ENCODE assay signal across 12 mouse cellular contexts in genomic region chr11:72068026-72068425, GRCm38 (mm10). TPM values are rescaled to one million over a fixed set of nuclear protein-coding genes. Genes with fewer than 3 reads are reported as not detected.
DNase-seq lines count a peak whose midpoint lies in the region; ATAC-seq and TF ChIP-seq lines count a peak whose summit lies in the region.
"Had no signal": no experiment of that assay in that cellular context is flagged by ENCODE, and none has a peak within 500 bp of the region (broad histone marks: within the 10 kb centered on the region; RNA-seq: fewer than 3 reads in every experiment).

No protein-coding gene starts in this region.

- WGBS in hindbrain, postnatal 0 days = 33% methylated on average over 7 of the region's 7 CpGs
- 78% methylated on average over 7 of the region's 7 CpGs for WGBS in hindbrain, embryonic 10.5 days
- WGBS in midbrain, embryonic 15.5 days = 55% methylated on average over 7 of the region's 7 CpGs

- no peak for TF ChIP-seq CTCF in hindbrain, postnatal 0 days (IDR thresholded peaks at IDR 0.05; ENCODE audit: low read depth)

- 0 out of 2 replicates have a peak, but pooled peaks cover 2% of the 10 kb centered on the region for H3K4me1 ChIP-seq in hindbrain, postnatal 0 days (ENCODE audit: insufficient read depth, low read length)
- peaks cover 33% of the 10 kb centered on the region for H3K4me1 ChIP-seq in hindbrain, embryonic 10.5 days (replicated peaks)
- peaks cover 10% of the 10 kb centered on the region; the same call in 1 of the 2 replicates for H3K4me1 ChIP-seq in midbrain, embryonic 15.5 days

- no peak overlapping the region for H3K9ac ChIP-seq in hindbrain, postnatal 0 days (replicated peaks; ENCODE audit: low read length)
- no peak overlapping the region for H3K9ac ChIP-seq in midbrain, embryonic 15.5 days
- H3K9ac ChIP-seq: liver, postnatal 0 days; neural tube, embryonic 12.5 days had no signal

- no peaks in the 10 kb centered on the region for H3K36me3 ChIP-seq in hindbrain, postnatal 0 days (ENCODE audit: insufficient read depth, low read length)
- H3K36me3 ChIP-seq in hindbrain, embryonic 10.5 days = no peaks in the 10 kb centered on the region
- H3K36me3 ChIP-seq in midbrain, embryonic 15.5 days (replicated peaks) = peaks cover 7% of the 10 kb centered on the region; the same call in 1 of the 2 replicates
- H3K36me3 ChIP-seq: neural tube, embryonic 12.5 days had no signal

- peak; percentile 83 for DNase-seq in hindbrain, postnatal 0 days (ENCODE audit: low spot score)
- no peak for DNase-seq in hindbrain, embryonic 10.5 days (ENCODE audit: low spot score)
- DNase-seq in brain, embryonic 18.5 days (ENCODE audit: low read depth, low spot score) = peak; percentile 61
- peak; percentile 81 for DNase-seq in cerebellum, adult 9-11 months
- DNase-seq in gastrocnemius, postnatal 10 days = no peak
- no peak for DNase-seq in gastrocnemius, postnatal 14 days
- DNase-seq: liver, postnatal 0 days; spleen, adult 18-20 months; thymus, adult 2 months had no signal

- no peak overlapping the region for H3K4me3 ChIP-seq in hindbrain, postnatal 0 days (ENCODE audit: low read length)
- H3K4me3 ChIP-seq in hindbrain, embryonic 10.5 days = no peak overlapping the region
- H3K4me3 ChIP-seq in midbrain, embryonic 15.5 days = no peak overlapping the region
- H3K4me3 ChIP-seq: neural tube, embryonic 12.5 days had no signal

- peak; percentile 69 for ATAC-seq in hindbrain, postnatal 0 days
- 0 out of 2 replicates have a peak, but pooled peaks have one; percentile 24 for ATAC-seq in midbrain, embryonic 15.5 days (replicated peaks)
- ATAC-seq: liver, postnatal 0 days had no signal

- peaks cover 13% of the 10 kb centered on the region for H3K9me3 ChIP-seq in hindbrain, postnatal 0 days (ENCODE audit: low read length)
- H3K9me3 ChIP-seq in hindbrain, embryonic 10.5 days = peaks cover 16% of the 10 kb centered on the region
- 0 out of 2 replicates have a peak, but pooled peaks cover 12% of the 10 kb centered on the region for H3K9me3 ChIP-seq in midbrain, embryonic 15.5 days

- H3K27me3 ChIP-seq in hindbrain, postnatal 0 days (ENCODE audit: insufficient read depth, low read length) = no peaks in the 10 kb centered on the region
- H3K27me3 ChIP-seq in hindbrain, embryonic 10.5 days (ENCODE audit: insufficient read depth, poor library complexity, severe bottlenecking) = no peaks in the 10 kb centered on the region
- no peaks in the 10 kb centered on the region for H3K27me3 ChIP-seq in midbrain, embryonic 15.5 days (replicated peaks)
- H3K27me3 ChIP-seq: neural tube, embryonic 12.5 days had no signal

- no peak overlapping the region for H3K4me2 ChIP-seq in hindbrain, postnatal 0 days (ENCODE audit: low read depth, low read length)
- no peak overlapping the region for H3K4me2 ChIP-seq in midbrain, embryonic 15.5 days
- H3K4me2 ChIP-seq: neural tube, embryonic 12.5 days had no signal

- intact Hi-C loops in gastrocnemius, postnatal 14 days (cut with DNase I; ENCODE audit: low total_unique reads) = no loop called here

- H3K27ac ChIP-seq in hindbrain, postnatal 0 days = peak overlapping the region; percentile 52; the same call in 1 of the 2 replicates
- no peak overlapping the region for H3K27ac ChIP-seq in hindbrain, embryonic 10.5 days
- H3K27ac ChIP-seq in midbrain, embryonic 15.5 days = 0 out of 2 replicates have a peak overlapping the region, but pooled peaks have one; percentile 25
- H3K27ac ChIP-seq: neural tube, embryonic 12.5 days had no signal

RNA-seq across cellular contexts. Expression of gene Pimreg, which starts 26.2 kb away (rescaled TPM):
- total RNA-seq in hindbrain, postnatal 0 days (2014; rRNA removed) = 18.7 and 22.8 TPM in 2 replicates
- polyA plus RNA-seq in hindbrain, postnatal 0 days (2015; fragmentation: Nextera tagmentation; extraction: Ambion mirVana) = 23.9 and 27.8 TPM in 2 replicates
- polyA plus RNA-seq in hindbrain, embryonic 10.5 days (2016; fragmentation: Nextera tagmentation; extraction: Ambion mirVana) = 228 and 229 TPM in 2 replicates
- polyA plus RNA-seq in midbrain, embryonic 15.5 days (2015; fragmentation: Nextera tagmentation; extraction: Ambion mirVana) = 28.3 and 31.9 TPM in 2 replicates
- 10 to 100 TPM in 1 of 2 experiments, 1 to 10 TPM in 1; 9.8 to 12.4 TPM for total RNA-seq in gastrocnemius, postnatal 10 days (2021)
- 1 to 10 TPM; 3.9 to 5.6 TPM for total RNA-seq in gastrocnemius, postnatal 14 days (2021)

RNA-seq across cellular contexts. Expression of gene Aipl1, which starts 30.7 kb away (rescaled TPM):
- 0.07 TPM in 1 of 2 replicates, not detected in the other for total RNA-seq in hindbrain, postnatal 0 days (2014; rRNA removed)
- 0.34 and 0.42 TPM in 2 replicates for polyA plus RNA-seq in hindbrain, postnatal 0 days (2015; fragmentation: Nextera tagmentation; extraction: Ambion mirVana)
- 0.31 and 0.55 TPM in 2 replicates for polyA plus RNA-seq in hindbrain, embryonic 10.5 days (2016; fragmentation: Nextera tagmentation; extraction: Ambion mirVana)
- 0.45 and 0.49 TPM in 2 replicates for polyA plus RNA-seq in midbrain, embryonic 15.5 days (2015; fragmentation: Nextera tagmentation; extraction: Ambion mirVana)
- total RNA-seq in gastrocnemius, postnatal 10 days (2021) = under 1 TPM; 0.16 to 0.23 TPM
- total RNA-seq in gastrocnemius, postnatal 14 days (2021) = under 1 TPM in 1 of 2 experiments, not detected in 1; 0.13 TPM
- total RNA-seq: left cerebral cortex, postnatal 36 days had no signal

Comparison
In these comparisons a context has a peak if more than half of its experiments do, and no peak if none do; other contexts are left out.
1. DNase-seq: peak in hindbrain, postnatal 0 days (single experiment), brain, embryonic 18.5 days (single experiment) and cerebellum, adult 9-11 months (single experiment); none in hindbrain, embryonic 10.5 days (single experiment), gastrocnemius, postnatal 10 days (single experiment) and gastrocnemius, postnatal 14 days (single experiment).